Mouse (Mus musculus) kidney, adult 2 months (tissue): ENCODE results near the gene Atg4d. TPM values are rescaled to one million over a fixed set of nuclear protein-coding genes. Genes with fewer than 3 reads are reported as not detected.
"Not testable (repeated sequence)": the region's sequence is repeated elsewhere in the genome, so short reads cannot be mapped to it uniquely, and the experiment has no call there.

Source experiments
- DNase-seq: peaks from one replicate; pipeline ENCODE4 v3.0.0; 2021
- H3K27ac ChIP-seq: fragments of 200-500 bp; 2 replicates; pipeline ENCODE4 v1.5.1; 2012; ENCODE audit warnings: low read depth, low read length, control low read depth, inconsistent platforms; ENCODE audit not compliant: insufficient read depth
- H3K27me3 ChIP-seq: fragments of 200-500 bp; replicated peaks from 2 replicates; pipeline ENCODE4 v1.6.1; 2012; ENCODE audit warnings: mild to moderate bottlenecking, moderate library complexity, low read length, inconsistent platforms; ENCODE audit not compliant: control insufficient read depth, insufficient read depth
- H3K36me3 ChIP-seq: fragments of 200-500 bp; 2 replicates; pipeline ENCODE4 v1.6.1; 2012; ENCODE audit warnings: mild to moderate bottlenecking, moderate library complexity, low read length, inconsistent platforms; ENCODE audit not compliant: control insufficient read depth, insufficient read depth
- H3K4me1 ChIP-seq: fragments of 200-500 bp; 2 replicates; pipeline ENCODE4 v1.6.1; 2011; ENCODE audit warnings: low read length; ENCODE audit not compliant: control insufficient read depth, insufficient read depth
- H3K4me3 ChIP-seq: fragments of 200-500 bp; 2 replicates; pipeline ENCODE4 v1.5.1; 2011; ENCODE audit warnings: mild to moderate bottlenecking, low read depth, low read length, control low read depth; ENCODE audit not compliant: insufficient read depth
- CTCF ChIP-seq: fragments of 200-500 bp; conservative IDR thresholded peaks from 2 replicates; pipeline ENCODE4 v1.5.1; 2011; ENCODE audit warnings: low read depth, mild to moderate bottlenecking, control low read depth, low read length, moderate library complexity, mixed read lengths; ENCODE audit not compliant: insufficient read depth, insufficient read length
- POLR2A ChIP-seq: fragments of 200-500 bp; IDR thresholded peaks from one replicate; pipeline ENCODE4 v1.6.1; 2011; ENCODE audit warnings: low read depth, low read length, control low read depth
- WGBS: fragments of 180-500 bp; shearing (Covaris S2); methylation state at CpG from one replicate; pipeline ENCODE4 v1.1.7; 2018; 5-methylcytosine and 5-hydroxymethylcytosine counted together
- polyA plus RNA-seq: library from polyadenylated mRNA; depleted of rRNA; stranded (reverse); fragments of >200 nt; gene quantifications from 2 replicates; pipeline ENCODE4 v1.2.3, GENCODE M21; 2012

Gene Atg4d
- polyA plus RNA-seq, 1 experiment, result 67.0 TPM

DNA sequence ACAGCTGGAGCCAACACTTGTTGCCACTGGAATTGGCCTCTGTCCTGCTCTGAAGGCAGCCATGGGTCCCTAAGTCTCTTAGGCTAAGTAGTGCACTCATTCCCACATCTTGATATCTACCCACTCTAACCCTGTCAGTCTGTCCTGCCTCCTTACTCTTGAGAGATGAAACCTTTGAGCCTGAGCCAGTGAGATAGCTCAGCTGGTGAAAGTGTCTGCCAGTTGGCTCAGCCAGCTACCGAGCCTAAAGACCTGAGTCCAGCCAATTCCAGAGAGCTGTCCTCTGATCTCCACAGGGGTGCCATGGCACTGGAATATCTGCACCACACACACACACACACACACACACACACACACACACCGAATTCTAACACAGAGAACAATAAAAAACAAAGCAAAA, 14.6 kb upstream of the Atg4d start:
- H3K27ac ChIP-seq, result no peak overlapping the region
- no peaks in the 10 kb centered on the region; the same call in 1 of the 2 replicates for H3K27me3 ChIP-seq
- peak; percentile 40 for DNase-seq
- no peak for TF ChIP-seq POLR2A
- no peak for TF ChIP-seq CTCF
- no peaks in the 10 kb centered on the region for H3K4me1 ChIP-seq
- 68% methylated on average over 2 of the region's 2 CpGs for WGBS
- H3K4me3 ChIP-seq, result no peak overlapping the region
- H3K36me3 ChIP-seq, result no peaks in the 10 kb centered on the region

GRCm38 (mm10) chr9:21251116-21251735, 13.9 kb upstream of the Atg4d start:
- no peak for TF ChIP-seq CTCF
- no peak overlapping the region for H3K4me3 ChIP-seq
- no peak overlapping the region for H3K27ac ChIP-seq
- no peaks in the 10 kb centered on the region for H3K36me3 ChIP-seq
- DNase-seq, result no peak
- 79% methylated on average over 13 of the region's 13 CpGs for WGBS
- H3K4me1 ChIP-seq, result no peaks in the 10 kb centered on the region
- H3K27me3 ChIP-seq, result no peaks in the 10 kb centered on the region; the same call in 1 of the 2 replicates

- no peaks in the 10 kb centered on the region for H3K27me3 ChIP-seq
- H3K36me3 ChIP-seq, result no peaks in the 10 kb centered on the region
- DNase-seq, result no peak
- H3K4me3 ChIP-seq, result no peak overlapping the region
- no peaks in the 10 kb centered on the region for H3K4me1 ChIP-seq
- TF ChIP-seq POLR2A, result no peak
- TF ChIP-seq CTCF, result no peak
- no peak overlapping the region for H3K27ac ChIP-seq
Observed at GRCm38 (mm10) chr9:21254690-21255089, 10.4 kb upstream of the Atg4d start.

DNA sequence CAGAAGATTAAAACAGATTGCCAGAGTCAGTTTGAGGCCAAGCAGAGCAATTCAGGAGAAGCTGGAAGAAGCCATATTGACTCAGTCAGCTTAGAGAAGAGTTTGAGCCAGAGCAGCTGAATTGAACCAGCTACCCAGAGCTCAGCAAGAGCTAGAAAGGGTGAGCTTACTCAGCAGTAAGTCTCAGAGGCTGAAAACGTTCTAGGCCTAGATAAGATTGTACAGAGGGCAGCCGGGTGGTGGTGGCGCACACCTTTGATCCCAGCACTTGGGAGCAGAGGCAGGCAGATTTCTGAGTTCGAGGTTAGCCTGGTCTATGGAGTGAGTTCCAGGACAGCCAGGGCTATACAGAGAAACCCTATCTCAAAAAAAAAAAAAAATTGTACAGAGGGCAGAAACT, 8.7 kb upstream of the Atg4d start:
- WGBS, result 86% methylated on average over 4 of the region's 4 CpGs

DNA sequence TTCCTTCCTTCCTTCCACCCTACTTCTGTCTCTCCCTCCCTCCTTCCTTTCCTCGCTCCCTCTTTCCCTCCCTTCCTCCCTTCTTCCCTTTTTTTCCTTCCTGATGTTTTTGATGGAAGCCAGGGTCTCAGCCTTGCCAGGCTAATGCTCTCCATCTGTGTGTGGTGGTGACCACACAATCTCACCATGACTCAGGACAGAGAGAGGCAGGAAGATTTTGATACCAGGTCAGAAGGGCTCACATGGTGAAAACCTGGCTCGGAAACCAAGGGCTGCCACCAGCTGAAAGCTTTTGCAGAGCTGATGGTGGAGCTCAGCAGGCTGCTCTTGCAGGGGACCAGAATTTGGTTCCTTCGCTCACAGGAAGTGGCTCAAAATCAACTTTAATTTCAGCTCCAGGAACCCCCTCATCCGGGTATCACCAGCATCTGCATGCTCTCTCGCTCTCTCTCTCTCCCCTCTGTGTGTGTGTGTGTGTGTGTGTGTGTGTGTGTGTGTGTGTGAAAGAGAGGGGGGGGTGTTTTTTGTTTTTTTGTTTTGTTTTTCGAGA, 4.5 kb upstream of the Atg4d start:
- TF ChIP-seq POLR2A, result no peak
- TF ChIP-seq CTCF, result no peak
- no peak overlapping the region for H3K4me3 ChIP-seq
- no peak overlapping the region for H3K27ac ChIP-seq
- no peaks in the 10 kb centered on the region; the same call in 1 of the 2 replicates for H3K4me1 ChIP-seq
- no peaks in the 10 kb centered on the region for H3K27me3 ChIP-seq
- no peaks in the 10 kb centered on the region for H3K36me3 ChIP-seq
- no peak for DNase-seq
- 82% methylated on average over 6 of the region's 6 CpGs for WGBS

More for the DNA sequence above, 8.7 kb upstream of the Atg4d start:
- not testable (repeated sequence) for DNase-seq, H3K4me1 ChIP-seq, H3K4me3 ChIP-seq, H3K36me3 ChIP-seq, H3K27me3 ChIP-seq, H3K27ac ChIP-seq

DNA sequence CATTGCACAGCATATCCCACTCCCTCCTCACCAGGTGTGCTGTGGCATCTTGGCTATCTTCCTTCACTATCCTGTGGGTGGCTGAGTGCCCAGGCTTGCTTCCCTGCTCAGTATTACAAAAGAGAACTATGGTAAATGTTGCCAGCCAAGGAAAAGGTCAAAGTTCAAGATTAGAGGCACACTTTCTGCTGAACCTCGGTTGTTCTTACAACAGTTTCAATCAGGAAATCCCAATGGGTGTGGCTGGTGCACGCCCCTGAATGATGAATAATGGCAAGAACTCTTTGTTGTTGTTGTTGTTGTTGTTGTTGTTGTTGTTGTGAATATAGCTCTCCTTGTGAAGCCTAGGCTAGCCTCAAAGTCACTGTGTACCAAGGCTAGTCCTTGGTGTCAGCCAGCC, 3.3 kb upstream of the Atg4d start:
- TF ChIP-seq CTCF (no peak), POLR2A (no peak)
- Histone ChIP-seq H3K27me3 (no peaks in the 10 kb centered on the region), H3K27ac (no peak overlapping the region), H3K4me3 (no peak overlapping the region), H3K4me1 (peaks cover 9% of the 10 kb centered on the region; the same call in 1 of the 2 replicates), H3K36me3 (no peaks in the 10 kb centered on the region)
- DNase-seq, result peak; percentile 54
- WGBS, result 47% methylated on average over 2 of the region's 2 CpGs

- Histone ChIP-seq H3K27me3 (no peaks in the 10 kb centered on the region), H3K4me3 (peak overlapping the region; percentile 49), H3K36me3 (peaks cover 3% of the 10 kb centered on the region; the same call in 1 of the 2 replicates), H3K4me1 (peaks cover 9% of the 10 kb centered on the region; the same call in 1 of the 2 replicates), H3K27ac (no peak overlapping the region)
- WGBS, result 26% methylated on average over 17 of the region's 17 CpGs
- TF ChIP-seq CTCF (no peak), POLR2A (no peak)
- DNase-seq, result no peak
Observed at GRCm38 (mm10) chr9:21264272-21264999, 657 bp upstream of the Atg4d start.
